Mouse (Mus musculus) CH12.LX (cell line): ENCODE measurements around the gene Fcnb. TPM values are rescaled to one million over a fixed set of nuclear protein-coding genes. Genes with fewer than 3 reads are reported as not detected.

Experiments used
- DNase-seq: peaks from one replicate; pipeline ENCODE4 v3.0.0-alpha.2; 2013; ENCODE audit errors: extremely low read depth
- H3K27ac ChIP-seq: 2 replicates; pipeline ENCODE4 v1.5.1; 2012; ENCODE audit warnings: low read depth, mild to moderate bottlenecking, control low read depth, moderate library complexity; ENCODE audit not compliant: insufficient read depth
- H3K27me3 ChIP-seq: replicated peaks from 2 replicates; pipeline ENCODE3; 2012; ENCODE audit warnings: inconsistent platforms
- H3K36me3 ChIP-seq, 2 experiments: replicated peaks in 1 of 2; 2 replicates each; pipeline versions ENCODE3 to v1.6.1; 2012; ENCODE audit warnings: inconsistent platforms in 1 of 2, low read length in 1 of 2, mild to moderate bottlenecking in 1 of 2, mixed read lengths in 1 of 2, moderate library complexity in 1 of 2; ENCODE audit not compliant: control insufficient read depth in 1 of 2, insufficient read depth in 1 of 2
- H3K4me1 ChIP-seq, 2 experiments: 2 replicates each; pipeline ENCODE4 v1.6.1; 2012; ENCODE audit warnings: inconsistent platforms in 1 of 2, moderate library complexity in 1 of 2; ENCODE audit not compliant: insufficient read depth in 2 of 2, control insufficient read depth in 1 of 2
- H3K4me2 ChIP-seq: 2 replicates; pipeline ENCODE4 v1.6.1; 2012; ENCODE audit warnings: low read depth, mild to moderate bottlenecking, control low read depth; ENCODE audit not compliant: poor library complexity, insufficient read depth, severe bottlenecking
- H3K4me3 ChIP-seq, 3 experiments: fragments of 150-350 bp in 1 of 3; sonication (generic) in 1 of 3; replicated peaks in 1 of 3; 2 replicates each; pipeline versions ENCODE3 to v1.5.1; 2011 to 2012; ENCODE audit warnings: low read depth in 2 of 3, low read length in 2 of 3, mild to moderate bottlenecking in 2 of 3, moderate library complexity in 2 of 3, control low read depth in 1 of 3, improper control_type of control experiment in 1 of 3, inconsistent platforms in 1 of 3, mixed read lengths in 1 of 3; ENCODE audit not compliant: poor library complexity in 1 of 3
- H3K79me2 ChIP-seq: replicated peaks from 2 replicates; pipeline ENCODE4 v1.6.1; 2012; ENCODE audit warnings: mild to moderate bottlenecking, moderate library complexity; ENCODE audit not compliant: control insufficient read depth, poor library complexity, insufficient read depth, severe bottlenecking; ENCODE audit errors: extremely low read depth
- H3K9ac ChIP-seq: 2 replicates; pipeline ENCODE4 v1.6.1; 2012; ENCODE audit warnings: low read depth, mild to moderate bottlenecking, control low read depth, moderate library complexity; ENCODE audit not compliant: insufficient read depth
- H3K9me3 ChIP-seq: replicated peaks from 2 replicates; pipeline ENCODE3; 2012; ENCODE audit warnings: low read length, inconsistent platforms, mixed read lengths
- CTCF ChIP-seq, 2 experiments: IDR thresholded peaks in 1 of 2; conservative IDR thresholded peaks in 1 of 2; 2 replicates each; pipeline ENCODE4 v1.5.1; 2011 to 2012; ENCODE audit warnings: low read depth in 2 of 2, low read length in 2 of 2, improper control_type of control experiment in 1 of 2, inconsistent platforms in 1 of 2, mild to moderate bottlenecking in 1 of 2, moderate library complexity in 1 of 2
- EP300 ChIP-seq: IDR thresholded peaks from 2 replicates; pipeline ENCODE4 v1.6.1; 2011; ENCODE audit warnings: low read length, improper control_type of control experiment
- ETS1 ChIP-seq: conservative IDR thresholded peaks from 2 replicates; pipeline ENCODE4 v1.6.1; 2012; ENCODE audit warnings: low read depth, mild to moderate bottlenecking, inconsistent platforms, low read length, improper control_type of control experiment, moderate library complexity
- IRF4 ChIP-seq: IDR thresholded peaks from 2 replicates; pipeline ENCODE4 v1.6.1; 2014; ENCODE audit warnings: low read depth, mild to moderate bottlenecking, inconsistent platforms, low read length, improper control_type of control experiment
- JUN ChIP-seq: IDR thresholded peaks from 2 replicates; pipeline ENCODE4 v1.6.1; 2011; ENCODE audit warnings: low read depth, mild to moderate bottlenecking, low read length, improper control_type of control experiment, moderate library complexity; ENCODE audit not compliant: insufficient read depth
- MAFK ChIP-seq: IDR thresholded peaks from 2 replicates; pipeline ENCODE4 v1.6.1; 2011; ENCODE audit warnings: low read length, improper control_type of control experiment; ENCODE audit not compliant: insufficient replicate concordance
- MAZ ChIP-seq: IDR thresholded peaks from 2 replicates; pipeline ENCODE4 v1.6.1; 2012; ENCODE audit warnings: low read depth, mild to moderate bottlenecking, inconsistent platforms, low read length, improper control_type of control experiment, moderate library complexity
- NRF1 ChIP-seq: IDR thresholded peaks from 2 replicates; pipeline ENCODE4 v1.6.1; 2014; ENCODE audit warnings: low read depth, mild to moderate bottlenecking, inconsistent platforms, low read length, improper control_type of control experiment, moderate library complexity
- PAX5 ChIP-seq: IDR thresholded peaks from 2 replicates; pipeline ENCODE4 v1.6.1; 2012; ENCODE audit warnings: low read length, inconsistent platforms, mixed read lengths
- SMC3 ChIP-seq: IDR thresholded peaks from 2 replicates; pipeline ENCODE4 v1.6.1; 2011; ENCODE audit warnings: low read depth, low read length, improper control_type of control experiment
- TCF12 ChIP-seq: IDR thresholded peaks from 2 replicates; pipeline ENCODE4 v1.6.1; 2014; ENCODE audit warnings: low read depth, mild to moderate bottlenecking, inconsistent platforms, low read length, improper control_type of control experiment
- USF1 ChIP-seq: IDR thresholded peaks from 2 replicates; pipeline ENCODE4 v1.6.1; 2014; ENCODE audit warnings: low read depth, mild to moderate bottlenecking, inconsistent platforms, low read length, improper control_type of control experiment
- USF2 ChIP-seq: conservative IDR thresholded peaks from 2 replicates; pipeline ENCODE4 v1.6.1; 2011; ENCODE audit warnings: low read depth, low read length, improper control_type of control experiment
- ZKSCAN1 ChIP-seq: IDR thresholded peaks from 2 replicates; pipeline ENCODE4 v1.6.1; 2012; ENCODE audit warnings: low read depth, inconsistent platforms, low read length, improper control_type of control experiment, borderline replicate concordance
- ZNF384 ChIP-seq: IDR thresholded peaks from 2 replicates; pipeline ENCODE4 v1.6.1; 2012; ENCODE audit warnings: low read depth, low read length, improper control_type of control experiment, inconsistent platforms
- dilution Hi-C: fragments of 300-500 bp; cut with MboI; formaldehyde crosslinking; loops from 2 replicates; pipeline ENCODE4 v1.14.3; 2020; ENCODE audit warnings: low sequenced_read_pairs; ENCODE audit not compliant: extremely low pct_unique_long_range_greater_than_20kb, extremely low pct_ligation_motif_present
- in situ Hi-C: fragments of 300-500 bp; cut with MboI; formaldehyde crosslinking; loops from 3 replicates; pipeline ENCODE4 v1.14.3; 2019; ENCODE audit warnings: low sequenced_read_pairs, low pct_ligation_motif_present, low pct_unique_long_range_greater_than_20kb, mixed read lengths
- polyA plus RNA-seq: library from polyadenylated mRNA; unstranded; fragments of >175 nt; gene quantifications from 2 replicates; pipeline ENCODE4 v1.2.1, GENCODE M21; 2012; ENCODE audit warnings: low read depth; ENCODE audit not compliant: insufficient read length
- total RNA-seq, 2 experiments: library from RNA; depleted of rRNA; stranded (reverse); fragments of 300-350 nt in 1 of 2; fragments of >200 nt in 1 of 2; gene quantifications; 2 replicates each; pipeline ENCODE4 v1.2.3; 2012 to 2014

The Fcnb gene
- total and polyA plus RNA-seq, 3 experiments, result not detected

- H3K27ac ChIP-seq, result no peak overlapping the region
- dilution Hi-C loops (no loop called here), in situ Hi-C loops (no loop called here)
- no peak for DNase-seq
- no peaks in the 10 kb centered on the region for H3K4me1 ChIP-seq
- H3K79me2 ChIP-seq, result no peaks in the 10 kb centered on the region
- peaks cover 84% of the 10 kb centered on the region for H3K27me3 ChIP-seq
- H3K4me2 ChIP-seq, result no peak overlapping the region
- H3K9me3 ChIP-seq, result peaks cover 17% of the 10 kb centered on the region
- H3K9ac ChIP-seq, result no peak overlapping the region
- TF ChIP-seq TCF12 (no peak), ZNF384 (no peak), ETS1 (no peak)
- TF ChIP-seq, all 38 proteins: peak for 0
- Histone ChIP-seq H3K36me3 (no peaks in the 10 kb centered on the region), H3K4me3 (no peak overlapping the region)
Measured at GRCm38 (mm10) chr2:28121309-28121708, 36.6 kb upstream of the Fcnb start.

DNA sequence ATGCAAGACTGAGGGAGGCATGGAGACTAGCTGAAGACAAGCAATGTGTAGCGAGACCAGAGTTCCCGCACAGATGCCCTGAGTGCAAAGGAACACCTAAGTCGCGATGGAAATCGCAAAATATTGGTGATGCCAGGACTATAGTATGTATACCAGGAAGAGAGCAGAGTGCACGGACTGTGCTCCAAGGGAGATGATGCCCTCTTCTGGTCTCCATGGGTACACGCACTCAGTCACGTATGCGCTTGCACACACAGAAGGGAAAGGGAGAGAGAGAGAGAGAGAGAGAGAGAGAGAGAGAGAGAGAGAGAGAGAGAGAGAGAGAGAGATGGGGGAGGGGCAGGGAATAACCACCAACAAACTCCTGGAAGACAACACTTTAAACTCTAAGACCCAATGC, 35.7 kb upstream of the Fcnb start:
- no peak overlapping the region for H3K9ac ChIP-seq
- no peaks in the 10 kb centered on the region for H3K4me1 ChIP-seq
- dilution Hi-C loops, result no loop called here
- in situ Hi-C loops, result no loop called here
- no peaks in the 10 kb centered on the region for H3K79me2 ChIP-seq
- H3K4me2 ChIP-seq, result no peak overlapping the region
- TF ChIP-seq USF2, result no peak
- no peak for TF ChIP-seq ZKSCAN1
- TF ChIP-seq PAX5, result no peak
- no peak for TF ChIP-seq IRF4
- no peak for TF ChIP-seq USF1
- TF ChIP-seq MAFK, result no peak
- TF ChIP-seq CTCF (conservative IDR thresholded peaks at IDR 0.05 in 1 of 2, IDR thresholded peaks at IDR 0.05 in 1 of 2; ENCODE audit: low read depth in 2 of 2, low read length in 2 of 2), result peak in 1 of 2 experiments; percentile 10; a peak in 1 of 4 replicates
- TF ChIP-seq JUN, result no peak
- no peak overlapping the region for H3K4me3 ChIP-seq
- H3K27ac ChIP-seq, result no peak overlapping the region
- H3K9me3 ChIP-seq, result peaks cover 17% of the 10 kb centered on the region
- H3K36me3 ChIP-seq, result no peaks in the 10 kb centered on the region
- peaks cover 85% of the 10 kb centered on the region for H3K27me3 ChIP-seq
- DNase-seq, result no peak

- H3K4me2 ChIP-seq, result no peak overlapping the region
- no peak overlapping the region for H3K27ac ChIP-seq
- in situ Hi-C loops, result no loop called here
- H3K36me3 ChIP-seq, result no peaks in the 10 kb centered on the region
- DNase-seq, result no peak
- no peaks in the 10 kb centered on the region for H3K4me1 ChIP-seq
- H3K79me2 ChIP-seq, result no peaks in the 10 kb centered on the region
- TF ChIP-seq MAZ (no peak), JUN (no peak), EP300 (no peak), NRF1 (no peak), MAFK (no peak), CTCF (conservative IDR thresholded peaks at IDR 0.05 in 1 of 2, IDR thresholded peaks at IDR 0.05 in 1 of 2; ENCODE audit: low read depth in 2 of 2, low read length in 2 of 2) (no peak), USF1 (no peak), ETS1 (no peak), SMC3 (no peak)
- TF ChIP-seq, all 38 proteins: peak for 0
- H3K9ac ChIP-seq, result no peak overlapping the region
- dilution Hi-C loops, result no loop called here
- H3K27me3 ChIP-seq, result peaks cover 85% of the 10 kb centered on the region
- no peak overlapping the region for H3K4me3 ChIP-seq
- peaks cover 17% of the 10 kb centered on the region for H3K9me3 ChIP-seq
Measured at GRCm38 (mm10) chr2:28118518-28119116, 33.9 kb upstream of the Fcnb start.
